Mouse (Mus musculus): Measurements from ENCODE around the gene Wdr73. TPM values are rescaled to one million over a fixed set of nuclear protein-coding genes. Genes with fewer than 3 reads are reported as not detected.

Gene Wdr73
- polyA plus RNA-seq, 1 experiment = 19.2 TPM

DNA sequence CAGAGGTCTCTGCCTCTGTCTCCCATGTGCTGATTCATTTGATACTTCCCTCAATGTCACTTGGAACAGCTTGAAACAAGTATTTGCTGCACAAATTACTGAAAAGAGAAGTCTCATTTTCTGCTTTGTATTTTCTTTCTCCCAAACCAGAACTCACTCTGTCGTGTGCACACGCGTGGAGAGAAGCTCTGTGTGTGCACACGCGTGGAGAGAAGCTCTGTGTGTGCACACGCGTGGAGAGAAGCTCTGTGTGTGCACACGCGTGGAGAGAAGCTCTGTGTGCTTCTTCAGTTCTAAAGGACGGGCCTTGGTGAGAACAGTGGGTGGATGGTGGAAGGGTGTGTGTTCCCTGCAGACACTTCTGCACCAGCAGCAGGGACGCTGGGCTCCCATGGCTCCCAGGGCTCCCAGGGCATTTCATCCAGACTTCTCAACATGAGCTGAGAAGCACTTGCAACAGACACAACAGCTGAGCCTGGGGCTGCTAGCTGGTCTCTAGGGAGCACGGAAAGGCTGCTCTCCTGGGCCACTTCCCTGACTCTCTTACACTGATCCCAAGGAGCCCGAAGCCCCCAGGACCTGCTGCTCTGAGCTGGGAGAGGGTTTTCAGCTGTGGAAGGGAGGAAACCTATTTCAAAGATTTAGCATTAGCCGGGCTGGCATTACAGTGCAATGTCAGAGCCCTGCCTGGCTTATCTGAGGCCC lies 6.1 kb downstream of the Wdr73 start:
- DNase-seq (ENCODE audit: low spot score) = no peak

DNA sequence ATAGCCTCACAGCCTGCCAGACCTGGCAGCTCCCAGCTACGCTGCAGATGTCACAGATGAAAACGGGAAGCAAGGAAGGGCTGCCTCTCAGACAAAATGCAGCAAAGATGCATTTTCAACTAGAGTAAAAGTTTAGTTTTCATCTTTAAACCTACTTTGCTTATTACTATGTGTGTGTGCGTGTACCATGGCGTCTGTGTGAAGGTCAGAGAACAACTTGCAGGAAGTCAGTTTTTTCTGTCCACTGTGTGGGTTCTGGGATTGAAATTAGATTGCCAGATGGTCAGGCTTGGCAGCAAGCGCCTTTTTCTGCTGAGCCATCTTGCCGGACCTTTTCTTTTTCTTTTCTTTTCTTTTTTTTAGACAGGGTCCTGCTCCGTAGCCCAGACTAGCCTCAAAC lies 6.9 kb downstream of the Wdr73 start:
- no peak for DNase-seq (ENCODE audit: low spot score)

DNA sequence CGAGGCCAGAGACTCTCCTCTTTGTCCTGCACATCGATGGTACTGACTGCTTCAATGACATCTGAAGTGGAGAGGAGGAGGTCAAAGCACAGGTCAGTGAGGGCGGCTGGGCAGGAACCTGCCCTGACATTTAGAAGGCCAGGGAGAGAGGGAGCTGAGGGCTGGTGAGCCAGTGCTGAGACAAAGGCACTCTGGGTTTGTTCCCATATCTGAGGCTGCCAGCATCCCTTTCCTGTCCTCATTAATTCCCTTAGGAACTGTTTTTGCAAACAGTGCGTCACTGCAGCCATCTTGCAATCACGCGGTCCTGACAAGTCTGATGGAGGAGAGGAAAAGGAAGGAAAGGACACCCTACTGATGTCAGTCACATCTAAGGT lies 7.3 kb downstream of the Wdr73 start:
- no peak for DNase-seq (ENCODE audit: low spot score)

DNA sequence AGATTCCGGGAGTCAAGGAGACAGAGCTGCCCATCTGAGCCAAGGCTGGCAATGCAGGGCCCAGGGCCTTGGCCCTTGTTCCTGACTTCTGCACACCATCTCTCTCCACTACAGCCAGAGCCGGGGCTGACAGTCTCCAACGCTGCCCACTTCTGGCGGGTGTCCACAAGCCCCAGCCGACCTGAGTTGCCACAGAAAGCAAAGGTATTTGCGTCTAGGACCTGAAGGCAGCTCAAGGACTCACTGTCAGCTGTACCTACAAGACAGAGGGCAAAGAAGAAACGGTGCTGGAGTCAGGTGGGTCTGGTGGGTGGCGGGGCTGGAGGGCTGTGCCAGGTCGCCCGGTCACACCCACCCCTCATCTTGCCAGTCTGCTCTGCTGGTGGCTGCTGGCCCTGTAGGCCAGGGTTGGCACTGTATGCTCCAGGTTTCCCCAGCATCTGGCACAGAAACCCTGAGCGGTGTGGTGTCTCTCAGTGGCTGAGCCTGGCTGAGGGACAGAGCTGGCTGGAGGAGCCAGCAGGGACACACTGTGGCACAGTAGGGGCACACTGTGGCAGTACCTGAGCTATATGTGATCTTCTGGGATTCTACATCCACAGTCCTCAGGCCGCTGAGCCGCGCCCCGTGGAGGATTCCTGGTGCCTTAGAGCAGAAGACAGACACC lies 7.8 kb downstream of the Wdr73 start:
- DNase-seq (ENCODE audit: low spot score) = no peak

DNA sequence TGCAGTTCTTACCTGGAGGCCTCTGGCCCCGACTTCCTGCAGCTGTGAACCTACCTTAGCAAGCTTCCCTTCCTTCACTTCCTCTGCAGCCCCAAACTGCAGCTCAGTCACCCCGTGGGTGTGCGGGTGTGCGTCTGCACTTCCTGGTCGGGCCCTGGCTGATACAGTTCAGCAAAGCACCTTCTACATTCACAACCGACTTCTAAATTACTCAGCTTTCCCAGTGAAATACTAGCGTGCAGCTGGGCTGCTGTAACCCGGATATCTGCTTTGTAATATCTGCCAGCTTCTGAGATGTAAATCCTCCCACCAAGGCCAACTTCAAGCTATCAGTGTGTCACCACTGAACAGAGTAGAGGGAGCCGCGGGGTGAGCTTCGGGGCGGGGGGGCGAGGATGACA lies 11.2 kb downstream of the Wdr73 start:
- DNase-seq (ENCODE audit: low spot score) = no peak

DNA sequence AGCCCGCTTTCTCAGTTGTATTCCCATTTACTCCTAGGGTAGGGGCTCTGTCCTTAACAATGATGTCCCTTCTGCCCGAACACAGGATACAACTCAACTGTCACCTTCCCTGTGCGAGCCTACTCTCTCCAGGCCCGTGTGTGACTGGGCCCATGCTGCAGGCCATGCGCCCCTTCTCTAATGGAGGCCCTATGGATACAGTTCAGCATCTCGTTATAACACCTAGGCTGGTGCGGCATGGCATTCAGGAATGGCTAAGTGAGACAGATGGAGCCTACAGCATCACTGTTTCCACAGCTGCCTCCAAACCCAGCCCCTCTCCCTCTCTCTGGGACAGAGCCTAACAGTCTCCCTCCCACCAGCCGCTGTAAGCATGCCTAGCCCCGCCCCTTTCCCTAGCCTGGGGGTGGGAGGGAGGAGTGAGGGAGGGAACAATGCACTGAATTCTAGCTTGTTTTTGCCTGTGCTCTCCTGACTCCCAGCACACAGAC lies 12.0 kb downstream of the Wdr73 start:
- no peak for DNase-seq (ENCODE audit: low spot score)

DNA sequence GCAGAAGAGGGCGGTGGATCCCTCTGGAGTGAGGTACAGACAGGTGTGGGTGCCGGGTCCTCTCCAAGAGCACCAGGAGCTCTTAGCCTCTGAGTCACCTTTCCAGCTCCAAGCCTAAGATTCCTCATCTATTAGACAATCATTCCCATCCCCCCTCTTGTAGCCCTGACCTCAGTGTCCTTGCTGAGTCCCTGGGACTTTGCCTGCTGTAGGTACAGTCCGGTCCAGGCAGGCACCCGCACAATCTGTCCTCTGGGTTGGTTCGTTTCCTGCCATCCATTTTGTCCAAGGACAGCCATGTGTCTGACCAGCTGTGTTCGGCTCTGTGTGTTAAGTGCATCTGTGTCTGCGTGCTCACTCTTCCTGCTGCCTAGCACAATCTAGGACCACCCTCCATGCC lies 12.5 kb downstream of the Wdr73 start:
- no peak for DNase-seq (ENCODE audit: low spot score)

DNA sequence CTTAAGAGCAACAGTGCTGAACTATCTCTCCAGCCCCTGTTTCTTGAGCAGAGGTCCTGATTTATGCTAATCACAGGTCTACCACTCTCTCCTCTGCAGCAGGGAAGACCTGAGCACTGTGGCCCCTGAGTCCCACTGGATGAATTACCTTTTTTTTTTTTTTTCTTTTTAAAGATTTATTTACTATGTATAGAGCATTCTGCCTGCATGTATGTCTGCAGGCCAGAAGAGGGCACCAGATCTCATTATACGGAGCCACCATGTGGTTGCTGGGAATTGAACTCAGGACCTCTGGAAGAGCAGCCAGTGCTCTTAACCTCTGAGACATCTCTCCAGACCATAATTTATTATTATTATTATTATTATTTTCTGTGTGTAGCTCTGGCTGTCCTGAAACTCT lies 15.4 kb downstream of the Wdr73 start:
- DNase-seq (ENCODE audit: low spot score) = no peak

DNA sequence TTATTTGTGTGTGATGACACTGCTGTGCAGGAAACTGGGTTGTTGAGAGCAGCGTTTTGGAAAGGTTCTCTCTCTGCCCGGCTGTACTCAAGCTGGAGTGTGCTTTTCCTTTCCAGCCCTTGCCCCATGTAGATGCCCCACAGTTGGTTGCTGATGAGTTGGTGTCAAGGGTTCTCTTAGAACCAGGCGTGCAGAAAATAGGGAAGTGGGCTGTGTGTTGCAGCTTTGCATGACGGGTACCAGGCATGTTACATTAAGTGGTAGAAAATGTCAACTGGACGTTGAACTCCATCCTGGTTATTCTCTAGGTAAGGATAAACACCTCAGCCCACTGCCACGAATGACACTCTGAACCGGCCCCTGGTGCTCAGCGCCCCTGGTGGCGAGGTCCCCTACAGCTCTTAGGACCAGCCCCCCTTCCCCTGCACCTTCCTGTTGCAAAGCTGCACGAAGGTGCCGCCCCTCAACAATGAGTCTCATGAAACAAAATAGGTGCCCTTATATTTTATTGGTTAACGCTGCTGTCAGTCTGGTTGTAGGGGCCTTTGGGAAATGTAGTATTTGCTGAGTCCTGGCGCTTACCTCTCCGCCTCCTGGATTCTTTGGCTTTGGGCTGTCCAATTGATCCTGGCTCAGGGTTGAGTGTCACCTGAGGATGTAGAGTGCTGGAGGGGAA lies 18.1 kb downstream of the Wdr73 start:
- DNase-seq (ENCODE audit: low spot score) = no peak

DNA sequence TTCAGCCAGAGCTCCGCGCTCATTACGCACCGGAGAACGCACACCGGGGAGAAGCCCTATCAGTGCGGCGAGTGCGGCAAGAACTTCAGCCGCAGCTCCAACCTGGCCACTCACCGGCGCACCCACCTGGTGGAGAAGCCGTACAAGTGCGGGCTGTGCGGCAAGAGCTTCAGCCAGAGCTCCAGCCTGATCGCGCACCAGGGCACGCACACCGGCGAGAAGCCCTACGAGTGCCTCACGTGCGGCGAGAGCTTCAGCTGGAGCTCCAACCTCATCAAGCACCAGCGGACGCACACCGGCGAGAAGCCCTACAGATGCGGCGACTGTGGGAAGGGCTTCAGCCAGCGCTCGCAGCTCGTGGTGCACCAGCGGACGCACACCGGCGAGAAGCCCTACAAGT lies 25.3 kb downstream of the Wdr73 start:
- DNase-seq (ENCODE audit: low spot score) = no peak

DNA sequence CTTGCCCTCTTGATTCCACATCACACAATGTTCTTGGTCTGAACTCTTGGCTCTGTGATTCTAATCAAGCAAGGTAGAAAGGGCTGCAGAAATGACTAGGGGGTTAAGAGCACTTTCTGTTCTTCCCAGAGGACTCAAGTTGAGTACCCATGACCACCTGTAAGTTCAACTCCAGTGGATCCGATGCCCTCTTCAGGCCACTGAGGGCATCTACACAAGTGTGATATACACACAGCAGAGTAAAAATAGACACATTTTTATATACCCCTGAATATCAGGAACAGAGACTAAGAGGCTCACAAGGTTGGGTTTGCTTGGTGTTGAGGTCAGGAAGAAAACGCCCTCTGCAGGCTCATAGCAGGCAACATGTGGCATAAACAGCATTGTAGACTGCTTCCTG lies 27.4 kb downstream of the Wdr73 start:
- no peak for DNase-seq (ENCODE audit: low spot score)

DNA sequence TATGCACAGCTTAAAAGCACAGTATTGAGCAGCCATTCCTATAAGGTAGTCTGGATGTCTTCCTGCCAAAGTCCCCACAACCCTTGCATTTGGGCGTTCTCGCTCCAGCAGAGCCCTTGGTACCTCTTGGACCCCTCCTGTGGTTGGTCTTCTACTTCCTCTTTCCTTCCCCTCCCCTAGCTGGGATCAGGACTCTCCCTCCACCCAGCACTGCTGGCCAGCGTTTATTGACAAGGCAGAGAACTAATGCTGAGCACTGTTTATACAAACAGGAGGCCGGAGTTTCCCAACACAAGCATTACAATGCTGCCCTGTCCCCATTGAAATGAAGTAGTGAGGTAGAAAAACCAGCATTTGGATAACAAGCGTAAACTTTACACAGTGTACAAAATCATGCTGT lies 28.0 kb downstream of the Wdr73 start:
- no peak for DNase-seq (ENCODE audit: low spot score)

DNA sequence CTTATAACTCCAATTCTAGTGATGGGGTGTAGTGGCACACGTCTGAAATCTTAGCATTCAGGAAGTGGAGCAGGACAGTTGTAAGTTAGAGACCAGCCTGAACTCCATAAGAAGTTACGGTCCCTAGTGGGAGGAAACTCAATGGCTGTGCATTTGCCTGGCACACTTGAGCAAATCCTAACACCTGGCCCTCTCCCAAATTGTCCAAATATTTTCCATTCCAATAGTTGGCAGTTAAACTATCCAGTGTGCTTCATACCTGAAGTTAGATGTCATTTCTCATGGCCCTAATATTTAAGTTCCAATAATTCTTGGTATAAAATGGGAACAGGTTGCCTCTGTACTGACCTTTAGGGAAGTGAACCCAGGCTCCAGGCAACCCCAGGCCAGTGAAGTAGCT lies 32.4 kb downstream of the Wdr73 start:
- no peak for DNase-seq (ENCODE audit: low spot score)

DNA sequence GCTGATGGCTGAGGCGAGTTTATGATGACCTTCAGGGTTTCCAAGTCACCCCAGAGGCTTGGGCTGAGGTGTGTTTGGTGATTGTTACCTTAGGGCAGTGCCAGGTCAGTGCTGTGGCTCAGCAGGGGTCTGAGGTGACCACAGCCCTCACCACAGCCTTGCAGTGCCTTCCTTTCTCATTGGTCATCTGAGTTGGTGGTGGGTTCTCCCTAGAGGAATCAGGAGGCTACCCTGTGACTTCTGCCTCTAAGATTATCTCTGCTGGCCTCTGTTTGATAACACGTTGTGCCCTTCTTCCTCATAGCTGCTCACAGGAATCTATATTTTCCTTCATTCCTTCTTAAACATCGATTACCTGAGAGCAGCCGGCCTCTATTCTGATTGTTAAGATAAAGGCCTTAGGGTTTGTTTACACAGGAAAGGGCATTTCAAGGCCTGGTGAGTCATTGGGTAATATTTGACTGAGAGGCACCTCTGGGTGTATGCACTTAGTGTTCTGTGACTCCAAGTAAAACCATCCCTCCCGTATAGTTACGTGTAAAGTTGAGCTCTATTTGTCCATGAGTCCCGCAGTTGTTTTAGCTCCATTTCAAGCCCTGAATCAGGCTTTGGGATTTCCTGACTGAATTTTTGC lies 34.4 kb downstream of the Wdr73 start:
- no peak for DNase-seq (ENCODE audit: low spot score)

DNA sequence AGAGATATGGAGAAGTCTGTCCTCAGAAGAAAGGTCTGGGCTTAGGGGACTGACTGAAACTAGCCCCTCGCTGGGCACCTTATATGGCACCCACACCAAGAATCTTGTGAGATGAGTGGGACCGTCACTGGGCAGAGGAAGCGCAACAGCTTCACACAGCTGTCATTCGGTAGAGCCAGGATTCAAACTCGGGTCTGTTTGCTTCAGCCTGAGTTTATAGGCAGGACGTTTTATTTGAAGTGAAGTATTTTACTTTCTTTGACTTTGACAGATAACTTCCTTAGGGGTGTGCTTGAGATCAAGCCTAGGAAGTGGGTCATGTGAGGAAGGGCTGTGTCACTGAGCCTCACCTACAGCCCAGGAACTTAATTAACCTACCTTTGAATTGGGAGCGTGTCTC lies 35.5 kb downstream of the Wdr73 start:
- no peak for DNase-seq (ENCODE audit: low spot score)

DNA sequence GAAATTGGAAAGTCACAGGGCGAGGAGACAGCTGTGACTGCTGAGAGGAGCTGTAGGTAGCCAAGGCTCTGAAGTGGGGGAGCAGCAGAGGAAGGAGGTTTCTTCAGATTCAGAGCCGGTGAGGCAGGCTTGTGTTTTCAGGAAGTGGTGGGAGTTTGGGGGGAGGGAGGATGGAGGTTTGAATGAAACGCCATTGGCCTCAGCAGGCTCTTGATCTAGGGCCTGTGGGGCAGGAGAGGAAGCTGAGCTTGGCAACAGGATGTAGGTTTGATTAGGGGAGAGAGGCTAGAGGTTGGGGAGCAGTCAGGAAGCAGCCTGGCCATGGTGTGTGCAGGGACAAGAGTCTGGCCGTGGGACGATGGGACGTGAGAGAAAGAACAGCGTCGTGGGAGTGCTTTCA lies 36.2 kb downstream of the Wdr73 start:
- DNase-seq (ENCODE audit: low spot score) = no peak

DNA sequence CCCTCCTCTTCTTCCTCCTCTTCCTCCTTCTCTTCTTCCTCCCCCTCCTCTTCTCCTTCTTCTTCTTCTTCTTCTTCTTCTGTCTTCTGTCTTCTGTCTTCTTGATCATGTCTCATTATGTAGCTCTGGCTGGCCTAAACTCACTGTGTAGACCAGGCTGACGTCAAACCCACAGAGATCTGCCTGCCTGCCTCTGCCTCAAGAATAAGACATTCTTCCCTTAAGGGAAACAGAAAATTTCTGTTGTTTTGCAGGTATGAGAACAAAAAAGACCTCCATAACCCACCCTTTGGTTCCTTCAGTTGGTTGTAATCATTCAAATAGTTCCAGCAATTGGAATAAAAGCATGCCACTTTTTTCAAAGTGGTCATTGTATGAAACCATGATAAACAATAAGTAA lies 36.9 kb downstream of the Wdr73 start:
- DNase-seq (ENCODE audit: low spot score) = no peak

DNA sequence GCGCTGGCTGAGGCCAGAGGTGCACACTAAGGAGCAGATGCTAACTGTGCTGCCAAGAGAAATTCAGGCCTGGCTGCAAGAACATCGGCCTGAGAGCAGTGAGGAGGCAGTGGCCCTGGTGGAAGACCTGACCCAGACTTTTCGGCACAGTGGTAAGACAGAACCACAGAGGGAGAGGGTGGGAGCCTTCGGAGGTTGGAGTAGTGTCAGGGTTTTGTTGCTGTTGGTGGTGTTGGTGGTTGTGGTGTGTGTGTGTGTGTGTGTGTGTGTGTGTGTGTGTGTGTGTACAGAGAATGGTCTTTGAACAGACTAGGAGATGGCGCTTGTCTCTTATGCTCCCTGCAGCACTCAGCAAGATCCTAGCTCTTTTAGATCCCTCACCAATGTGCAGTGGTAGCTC lies 37.5 kb downstream of the Wdr73 start:
- no peak for DNase-seq (ENCODE audit: low spot score)

DNA sequence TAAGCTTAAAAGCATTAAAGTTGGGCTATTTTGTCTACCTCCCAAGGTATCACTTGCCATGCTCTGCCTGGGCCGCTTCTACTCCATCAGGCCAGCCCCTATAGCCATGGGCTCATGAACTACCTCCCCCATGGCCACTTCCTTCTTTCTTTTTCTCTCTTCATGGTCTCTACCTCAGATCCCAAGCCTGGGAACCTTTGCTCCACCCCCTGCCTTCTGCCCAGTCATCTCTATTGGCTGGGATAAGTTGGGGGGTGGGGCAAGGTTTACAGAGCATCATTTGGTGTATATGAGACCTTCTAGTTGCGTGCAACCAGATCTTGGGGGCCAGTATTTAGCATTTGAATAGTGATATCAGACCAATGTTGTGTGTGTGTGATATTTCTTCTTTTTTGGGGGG lies 38.6 kb downstream of the Wdr73 start:
- DNase-seq (ENCODE audit: low spot score) = no peak

DNA sequence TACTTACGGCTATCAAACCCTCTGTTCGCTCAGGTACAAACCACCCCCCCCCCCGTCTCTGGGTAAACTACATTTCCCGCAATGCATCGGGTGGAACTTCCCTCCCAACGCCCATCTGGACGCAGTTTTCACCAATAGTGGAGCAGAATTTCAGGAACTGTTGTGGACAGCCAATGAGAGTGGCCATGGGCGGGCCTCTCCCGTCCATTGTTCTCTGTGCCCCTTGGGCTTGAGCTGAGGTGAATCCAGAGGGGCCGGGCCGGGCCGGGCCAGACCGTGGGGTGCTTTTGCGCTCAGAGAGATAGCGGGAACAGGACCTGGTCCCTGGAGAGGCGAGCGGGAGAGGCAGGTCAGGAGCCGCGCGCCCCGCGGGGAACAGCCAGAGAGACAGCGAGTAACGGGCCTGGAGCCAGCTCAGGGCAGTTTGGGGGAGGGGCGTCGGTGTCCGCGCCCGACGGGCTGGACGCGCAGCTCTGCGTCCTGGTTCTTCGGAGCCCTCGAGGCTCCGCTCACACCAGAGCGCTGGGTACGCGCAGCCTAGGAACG lies 40.3 kb downstream of the Wdr73 start, which contains the start of gene Zscan2:
Gene Zscan2, plus strand, starts transcription at position 192 of the 546 bp plus-strand sequence.
- peak; percentile 83 for DNase-seq (ENCODE audit: low spot score)

DNA sequence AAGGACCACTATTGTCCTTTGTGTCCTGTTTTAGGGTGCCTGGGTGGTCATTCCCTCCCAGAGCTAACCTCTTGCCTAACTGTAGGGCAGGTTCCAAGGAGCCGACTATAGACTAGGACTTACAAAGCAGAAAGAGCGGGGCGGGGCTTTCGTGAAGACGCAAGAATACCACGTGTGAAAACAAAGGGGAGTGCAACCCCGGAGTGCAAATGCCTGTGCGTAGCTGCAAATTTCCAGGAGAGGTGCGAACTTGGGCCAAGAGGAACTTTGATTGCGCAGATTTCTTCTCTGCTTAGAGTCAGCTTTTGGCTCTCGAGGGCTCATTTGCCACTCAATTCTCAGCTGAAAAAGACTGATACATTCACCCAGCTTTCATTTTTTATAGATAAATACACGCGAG lies 40.8 kb downstream of the Wdr73 start:
- no peak for DNase-seq (ENCODE audit: low spot score)

DNA sequence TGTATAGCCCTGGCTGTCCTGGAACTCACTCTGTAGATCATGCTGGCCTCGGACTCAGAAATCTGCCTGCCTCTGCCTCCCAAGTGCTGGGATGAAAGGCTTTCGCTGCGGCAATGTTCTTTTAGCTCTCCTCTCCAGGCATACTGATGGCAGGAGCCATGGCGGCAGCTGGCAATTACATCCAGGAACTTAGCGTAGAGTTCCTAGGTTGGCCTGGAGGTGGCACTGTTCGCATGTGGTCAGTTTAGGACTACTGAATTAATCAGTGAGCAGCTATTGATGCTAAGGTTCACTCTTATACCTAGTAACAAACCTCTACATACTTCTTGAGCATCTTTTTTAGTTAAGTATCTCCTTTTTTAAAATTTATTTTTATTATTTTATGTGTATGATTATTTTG lies 43.9 kb downstream of the Wdr73 start:
- peak; percentile 62 for DNase-seq (ENCODE audit: low spot score)
